Mouse (Mus musculus) mouse trophoblast stem cell (cell line): Measurements from ENCODE around the gene Anks1.

ENCODE experiments used
- in situ Hi-C, 2 experiments: fragments of 300-500 bp; cut with MseI, MboI; formaldehyde crosslinking; loops; 2 replicates in 1 of 2; 3 replicates in 1 of 2; pipeline ENCODE4 v1.15.1; 2025

The Anks1 gene

GRCm38 (mm10) chr17:28050210-28050609, 141.1 kb downstream of the Anks1 start:
- in situ Hi-C loops, result no loop called here

GRCm38 (mm10) chr17:28052293-28052863, 143.3 kb downstream of the Anks1 start:
- in situ Hi-C loops, result no loop called here

- in situ Hi-C loops, result no loop called here
Observed at GRCm38 (mm10) chr17:28058346-28058745, 149.2 kb downstream of the Anks1 start.

- in situ Hi-C loops, result loop anchor here in 1 of 2 experiments (5.0 kb wide), 1 partner anchor 68 kb away; no protein-coding TSS in a partner anchor
Observed at GRCm38 (mm10) chr17:28060681-28061080, 151.6 kb downstream of the Anks1 start.

GRCm38 (mm10) chr17:28061472-28061871, 152.4 kb downstream of the Anks1 start:
- in situ Hi-C loops, result loop anchor here in 1 of 2 experiments (5.0 kb wide), 1 partner anchor 69 kb away; no protein-coding TSS in a partner anchor

GRCm38 (mm10) chr17:28062710-28063109, 153.6 kb downstream of the Anks1 start:
- in situ Hi-C loops, result loop anchor here in 1 of 2 experiments (5.0 kb wide), 1 partner anchor 70 kb away; no protein-coding TSS in a partner anchor

GRCm38 (mm10) chr17:28063163-28063562, 154.1 kb downstream of the Anks1 start:
- in situ Hi-C loops, result loop anchor here in 1 of 2 experiments (5.0 kb wide), 1 partner anchor 71 kb away; no protein-coding TSS in a partner anchor

GRCm38 (mm10) chr17:28067303-28067702, 158.2 kb downstream of the Anks1 start:
- in situ Hi-C loops, result loop anchor here in 1 of 2 experiments (5.0 kb wide), 1 partner anchor 75 kb away; no protein-coding TSS in a partner anchor

GRCm38 (mm10) chr17:28069446-28069845, 160.3 kb downstream of the Anks1 start:
- in situ Hi-C loops, result loop anchor here in 1 of 2 experiments (5.0 kb wide), 1 partner anchor 77 kb away; no protein-coding TSS in a partner anchor

- in situ Hi-C loops, result no loop called here
Observed at GRCm38 (mm10) chr17:28070256-28070655, 161.2 kb downstream of the Anks1 start.

GRCm38 (mm10) chr17:28072730-28073129, 163.6 kb downstream of the Anks1 start:
- in situ Hi-C loops, result no loop called here

- in situ Hi-C loops, result no loop called here
Observed at GRCm38 (mm10) chr17:28074486-28074885, 165.4 kb downstream of the Anks1 start.

- in situ Hi-C loops, result no loop called here
Observed at GRCm38 (mm10) chr17:28078028-28078427, 168.9 kb downstream of the Anks1 start.

- in situ Hi-C loops, result loop anchor here (5.0 kb wide), 1 partner anchor 83 kb away; no protein-coding TSS in a partner anchor
Observed at GRCm38 (mm10) chr17:28079618-28080017, 170.5 kb downstream of the Anks1 start.

GRCm38 (mm10) chr17:28080045-28080816, 171.1 kb downstream of the Anks1 start, which contains the start of gene Tcp11:
TSS of gene Tcp11 (minus strand) at chr17:28080639.
- in situ Hi-C loops, result loop anchor here (5.0 kb wide), 1 partner anchor 82 kb away; no protein-coding TSS in a partner anchor

- in situ Hi-C loops, result loop anchor here (5.0 kb wide), 1 partner anchor 82 kb away; no protein-coding TSS in a partner anchor
Observed at GRCm38 (mm10) chr17:28080817-28081165, 171.7 kb downstream of the Anks1 start.

GRCm38 (mm10) chr17:28081385-28081784, 172.3 kb downstream of the Anks1 start:
- in situ Hi-C loops, result loop anchor here (5.0 kb wide), 1 partner anchor 81 kb away; no protein-coding TSS in a partner anchor

- in situ Hi-C loops, result loop anchor here (5.0 kb wide), 1 partner anchor 80 kb away; no protein-coding TSS in a partner anchor
Observed at GRCm38 (mm10) chr17:28081856-28082255, 172.8 kb downstream of the Anks1 start.

GRCm38 (mm10) chr17:28082863-28083262, 173.8 kb downstream of the Anks1 start:
- in situ Hi-C loops, result loop anchor here (5.0 kb wide), 1 partner anchor 79 kb away; no protein-coding TSS in a partner anchor

GRCm38 (mm10) chr17:28084395-28084905, 175.3 kb downstream of the Anks1 start:
- in situ Hi-C loops, result loop anchor here (5.0 kb wide), 1 partner anchor 78 kb away; no protein-coding TSS in a partner anchor

- in situ Hi-C loops, result loop anchor here (5.0 kb wide), 1 partner anchor 77 kb away; no protein-coding TSS in a partner anchor
Observed at GRCm38 (mm10) chr17:28084964-28085363, 175.9 kb downstream of the Anks1 start.

GRCm38 (mm10) chr17:28087430-28087829, 178.3 kb downstream of the Anks1 start:
- in situ Hi-C loops, result no loop called here
